Mouse (Mus musculus) hindbrain, embryonic 16.5 days (tissue): Measurements from ENCODE around the gene G6pc3. TPM values are rescaled to one million over a fixed set of nuclear protein-coding genes. Genes with fewer than 3 reads are reported as not detected.
A peak's percentile ranks its signal among the peaks of the same experiment; 100 is the strongest.

Experiments used
- ATAC-seq: fragments of 200-750 bp; cut with Nextera tagmentation; 2 replicates; pipeline ENCODE4 v1.8.0; 2017; ENCODE audit warnings: moderate TSS enrichment, moderate library complexity
- H3K27ac ChIP-seq: fragments of 300-500 bp; sonication (generic); 2 replicates; pipeline ENCODE4 v1.5.1; 2014; ENCODE audit warnings: low read depth, mild to moderate bottlenecking, control low read depth, low read length, moderate library complexity
- H3K27me3 ChIP-seq: fragments of 300-500 bp; sonication (generic); replicated peaks from 2 replicates; pipeline ENCODE4 v1.6.1; 2014; ENCODE audit warnings: low read length; ENCODE audit not compliant: control insufficient read depth, insufficient read depth
- H3K36me3 ChIP-seq: fragments of 300-500 bp; sonication (generic); 2 replicates; pipeline ENCODE4 v1.6.1; 2014; ENCODE audit warnings: mild to moderate bottlenecking, low read length, moderate library complexity, mixed read lengths; ENCODE audit not compliant: control insufficient read depth, insufficient read depth
- H3K4me1 ChIP-seq: fragments of 300-500 bp; sonication (generic); 2 replicates; pipeline ENCODE4 v1.6.1; 2014; ENCODE audit warnings: low read depth, low read length; ENCODE audit not compliant: control insufficient read depth, insufficient read depth
- H3K4me2 ChIP-seq: fragments of 300-500 bp; sonication (generic); 2 replicates; pipeline ENCODE4 v1.6.1; 2014; ENCODE audit warnings: mild to moderate bottlenecking, low read length, control low read depth, moderate library complexity
- H3K4me3 ChIP-seq: fragments of 300-500 bp; sonication (generic); 2 replicates; pipeline ENCODE4 v1.5.1; 2014; ENCODE audit warnings: mild to moderate bottlenecking, low read length, control low read depth, moderate library complexity
- H3K9ac ChIP-seq: fragments of 300-500 bp; sonication (generic); 2 replicates; pipeline ENCODE4 v1.6.1; 2014; ENCODE audit warnings: low read depth, mild to moderate bottlenecking, control low read depth, low read length, moderate library complexity
- H3K9me3 ChIP-seq: fragments of 300-500 bp; sonication (generic); 2 replicates; pipeline ENCODE4 v1.6.1; 2014; ENCODE audit warnings: mild to moderate bottlenecking, low read length, moderate library complexity; ENCODE audit not compliant: control insufficient read depth
- WGBS: fragments of 180-500 bp; shearing (Covaris S2); extraction: QIAGEN DNeasy Blood & Tissue Kit; methylation state at CpG from one replicate; pipeline ENCODE4 v1.1.7; 2014; 5-methylcytosine and 5-hydroxymethylcytosine counted together
- polyA plus RNA-seq: library from polyadenylated mRNA; unstranded; fragments of >200 nt; fragmentation: Nextera tagmentation; extraction: Ambion mirVana; gene quantifications from 2 replicates; pipeline ENCODE4 v1.2.1, GENCODE M21; 2015

G6pc3 gene
- polyA plus RNA-seq, 1 experiment from 2014 or later: 45.9 TPM

DNA sequence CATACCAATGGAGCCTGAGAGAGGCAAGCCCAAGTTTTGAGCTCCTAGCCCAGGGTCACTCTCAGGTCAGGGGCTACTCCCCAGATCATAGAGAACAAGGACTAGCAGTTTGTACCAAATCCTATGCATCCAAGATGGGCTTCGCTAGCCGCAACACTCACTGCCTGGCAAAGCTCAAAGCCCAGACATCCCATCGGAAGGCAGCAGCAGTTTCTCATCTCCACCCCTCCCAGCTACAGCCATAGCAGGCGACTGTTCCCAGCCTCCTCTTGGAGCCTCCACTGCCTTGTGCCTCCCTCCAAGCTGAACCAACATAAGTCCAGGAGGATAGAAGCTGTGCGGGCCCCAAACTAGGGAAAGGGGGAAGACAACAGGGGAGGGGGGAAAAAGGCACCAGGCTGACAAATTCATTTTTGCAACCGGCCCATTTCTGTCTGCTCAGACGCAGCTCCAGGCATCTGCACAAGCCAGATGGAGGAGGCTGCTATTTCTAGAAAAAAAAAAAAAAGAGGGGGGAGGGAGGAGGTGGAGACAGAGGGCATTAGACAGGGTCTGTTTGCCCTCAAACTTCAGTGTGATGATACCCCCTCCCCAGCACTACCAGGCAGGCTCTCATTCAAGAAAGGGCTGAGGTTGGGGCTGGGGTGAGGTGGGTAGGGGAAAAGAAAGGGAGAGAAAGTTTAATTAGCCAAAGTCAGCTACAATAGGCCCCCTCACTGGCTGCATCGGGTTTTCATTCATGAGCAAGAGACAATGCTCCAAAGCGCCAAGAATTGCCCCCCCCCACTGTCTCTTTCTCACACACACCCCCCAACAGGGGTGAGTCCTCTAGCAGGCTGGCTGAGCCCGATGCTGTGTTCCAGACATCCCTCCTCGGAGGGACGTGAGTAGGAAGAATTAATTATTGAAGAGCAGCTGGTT lies 38.1 kb downstream of the G6pc3 start:
- H3K4me1 ChIP-seq: peaks cover 49% of the 10 kb centered on the region
- H3K4me3 ChIP-seq: peak overlapping the region; percentile 84
- 7% methylated on average over 12 of the region's 12 CpGs for WGBS
- ATAC-seq: peak; percentile 9; the same call in 1 of the 2 replicates
- peak overlapping the region; percentile 58 for H3K9ac ChIP-seq
- H3K9me3 ChIP-seq: no peaks in the 10 kb centered on the region
- no peaks in the 10 kb centered on the region for H3K36me3 ChIP-seq
- H3K27me3 ChIP-seq: no peaks in the 10 kb centered on the region
- H3K4me2 ChIP-seq: peak overlapping the region; percentile 63
- peak overlapping the region; percentile 4; the same call in 1 of the 2 replicates for H3K27ac ChIP-seq

DNA sequence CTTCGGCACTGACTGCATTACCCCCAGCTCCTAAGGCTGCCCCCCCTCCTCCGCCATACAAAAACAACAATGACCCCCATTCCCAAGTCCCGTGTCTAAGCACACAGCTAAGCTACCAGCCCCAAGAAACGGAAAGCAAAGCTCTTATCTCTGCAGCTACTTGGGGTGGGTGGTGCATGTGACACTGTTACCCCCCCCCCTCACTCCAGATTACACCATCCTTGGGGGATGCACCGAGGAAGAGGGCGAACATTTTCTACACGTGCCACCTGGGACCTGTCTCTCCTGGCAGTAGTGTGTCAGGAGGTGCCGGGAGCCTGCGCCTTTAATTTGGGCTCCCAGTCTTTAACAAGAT lies 38.7 kb downstream of the G6pc3 start:
- no peaks in the 10 kb centered on the region for H3K27me3 ChIP-seq
- peak overlapping the region; percentile 63 for H3K4me2 ChIP-seq
- 8% methylated on average over 9 of the region's 9 CpGs for WGBS
- no peaks in the 10 kb centered on the region for H3K36me3 ChIP-seq
- H3K9me3 ChIP-seq: no peaks in the 10 kb centered on the region
- peak overlapping the region; percentile 58 for H3K9ac ChIP-seq
- 0 out of 2 replicates have a peak, but pooled peaks have one; percentile 1 for ATAC-seq
- H3K4me1 ChIP-seq: peaks cover 49% of the 10 kb centered on the region
- peak overlapping the region; percentile 9; the same call in 1 of the 2 replicates for H3K27ac ChIP-seq
- peak overlapping the region; percentile 84 for H3K4me3 ChIP-seq

DNA sequence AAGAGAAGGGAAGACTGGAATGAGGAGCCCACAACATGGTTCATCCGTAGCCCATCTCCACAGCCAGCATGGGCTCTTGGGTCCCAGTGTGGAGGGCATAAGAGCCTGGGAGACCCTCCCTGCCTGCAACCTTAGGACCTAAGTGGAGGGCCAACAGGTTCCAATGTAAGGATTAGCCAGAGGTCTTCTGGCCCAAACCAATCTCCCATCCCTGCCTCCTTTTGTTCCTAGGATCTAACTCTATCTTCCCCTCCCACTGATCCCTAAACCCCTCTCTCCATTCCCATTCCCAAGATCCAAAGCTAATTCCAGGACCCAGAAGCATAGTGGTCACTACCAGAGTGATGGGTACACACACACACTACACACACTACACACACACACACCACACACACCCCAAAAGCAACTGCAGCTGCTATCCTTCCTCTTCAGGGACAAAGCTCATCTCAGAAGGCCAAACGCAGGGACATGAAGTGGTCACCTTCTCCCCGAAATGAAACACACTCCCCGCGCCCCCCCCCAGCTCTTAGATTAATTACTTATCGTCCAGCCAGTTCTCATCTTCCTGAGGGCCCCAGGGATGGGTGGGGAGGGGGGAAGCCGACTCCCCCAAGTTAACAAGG lies 39.3 kb downstream of the G6pc3 start:
- peak overlapping the region; percentile 63 for H3K4me2 ChIP-seq
- no peak for ATAC-seq
- no peaks in the 10 kb centered on the region for H3K9me3 ChIP-seq
- no peaks in the 10 kb centered on the region for H3K36me3 ChIP-seq
- 8% methylated on average over 7 of the region's 7 CpGs for WGBS
- peak overlapping the region; percentile 84 for H3K4me3 ChIP-seq
- peaks cover 44% of the 10 kb centered on the region for H3K4me1 ChIP-seq
- peak overlapping the region; percentile 90 for H3K27ac ChIP-seq
- H3K9ac ChIP-seq: peak overlapping the region; percentile 94
- no peaks in the 10 kb centered on the region for H3K27me3 ChIP-seq

DNA sequence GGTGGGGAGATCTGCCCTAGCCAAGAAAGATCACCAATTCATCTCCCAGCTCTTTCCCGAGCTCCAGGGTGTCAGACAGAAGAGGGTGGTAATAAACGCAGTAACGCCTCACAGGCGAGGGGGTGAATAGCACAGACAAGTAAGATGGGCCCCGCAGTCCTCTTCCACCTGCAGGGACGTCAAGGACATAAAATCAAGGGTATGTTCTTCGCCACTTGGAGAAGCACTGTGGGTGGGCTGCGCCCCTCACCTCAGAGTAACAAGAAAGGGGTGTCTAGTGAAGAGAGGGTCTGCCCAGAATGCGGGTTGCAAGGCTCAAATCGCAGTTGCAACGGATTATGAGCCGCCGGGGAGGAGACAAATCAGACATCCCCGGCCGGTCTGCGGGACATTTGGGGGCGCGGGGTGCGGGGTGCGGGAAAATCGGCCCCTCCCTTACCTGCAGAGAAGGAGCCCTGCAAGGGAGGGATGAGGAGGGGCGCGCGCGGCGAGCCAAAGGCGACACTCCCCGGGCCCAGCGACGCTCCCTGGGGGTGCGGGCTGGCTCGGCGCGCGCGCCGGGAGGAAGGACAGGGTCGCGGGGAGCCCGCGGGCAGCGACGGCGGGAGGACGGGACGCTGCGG lies 40.0 kb downstream of the G6pc3 start:
- H3K27me3 ChIP-seq: no peaks in the 10 kb centered on the region
- H3K4me1 ChIP-seq: peaks cover 41% of the 10 kb centered on the region
- H3K4me3 ChIP-seq: peak overlapping the region; percentile 84
- peak overlapping the region; percentile 63 for H3K4me2 ChIP-seq
- peak; percentile 35; the same call in 1 of the 2 replicates for ATAC-seq
- H3K9me3 ChIP-seq: no peaks in the 10 kb centered on the region
- H3K36me3 ChIP-seq: no peaks in the 10 kb centered on the region
- H3K27ac ChIP-seq: peak overlapping the region; percentile 90
- 1% methylated on average over 28 of the region's 47 CpGs for WGBS
- peak overlapping the region; percentile 94 for H3K9ac ChIP-seq

DNA sequence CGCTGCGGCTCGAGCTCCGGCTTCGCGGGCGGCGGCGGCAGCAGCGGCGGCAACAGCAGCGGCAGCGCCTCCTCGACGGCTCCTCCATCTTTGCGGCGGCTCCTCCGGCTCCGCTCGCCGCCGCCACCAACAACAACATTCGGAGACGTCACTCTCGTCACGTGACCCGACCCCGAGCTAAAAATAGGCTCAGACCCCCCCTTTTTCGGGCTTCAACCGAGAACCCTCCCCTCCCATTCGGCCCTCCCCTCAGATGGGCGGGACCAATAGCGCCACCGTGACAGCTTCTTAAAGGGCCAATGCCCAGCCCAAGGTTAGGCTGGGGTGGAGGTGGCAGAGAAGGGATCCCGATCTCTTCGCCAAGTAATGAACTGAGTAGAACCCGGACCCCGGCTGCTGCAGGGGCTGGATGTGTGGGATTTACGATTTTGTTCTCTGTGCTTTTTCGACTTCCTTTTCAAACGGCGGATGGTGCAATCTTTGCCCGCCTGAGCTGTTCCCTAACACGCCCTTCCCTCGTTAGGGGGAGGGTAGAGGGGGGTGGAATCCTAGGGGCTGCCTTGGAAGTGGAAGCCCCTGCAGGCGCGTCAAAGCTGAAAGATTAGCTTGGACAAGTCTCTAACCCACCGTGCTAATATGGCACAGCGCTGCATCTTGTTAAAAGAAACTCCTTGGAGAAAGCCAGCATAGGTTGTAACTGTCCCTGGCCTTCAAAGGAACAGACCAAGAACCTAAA lies 40.8 kb downstream of the G6pc3 start, which contains the start of gene Hdac5:
Hdac5 (minus strand) TSS at position 161 of the 736 bp plus-strand sequence.
- peak within 1 kb of the TSS; percentile 90 for H3K27ac ChIP-seq
- no peaks in the 10 kb centered on the region for H3K9me3 ChIP-seq
- under 1% methylated on average over 49 of the region's 49 CpGs for WGBS
- ATAC-seq: peak; percentile 92
- H3K4me3 ChIP-seq: peak within 1 kb of the TSS; percentile 84
- H3K4me2 ChIP-seq: peak within 1 kb of the TSS; percentile 63
- H3K27me3 ChIP-seq: no peaks in the 10 kb centered on the region
- no peaks in the 10 kb centered on the region for H3K36me3 ChIP-seq
- H3K9ac ChIP-seq: peak within 1 kb of the TSS; percentile 94
- H3K4me1 ChIP-seq: peaks cover 34% of the 10 kb centered on the region

DNA sequence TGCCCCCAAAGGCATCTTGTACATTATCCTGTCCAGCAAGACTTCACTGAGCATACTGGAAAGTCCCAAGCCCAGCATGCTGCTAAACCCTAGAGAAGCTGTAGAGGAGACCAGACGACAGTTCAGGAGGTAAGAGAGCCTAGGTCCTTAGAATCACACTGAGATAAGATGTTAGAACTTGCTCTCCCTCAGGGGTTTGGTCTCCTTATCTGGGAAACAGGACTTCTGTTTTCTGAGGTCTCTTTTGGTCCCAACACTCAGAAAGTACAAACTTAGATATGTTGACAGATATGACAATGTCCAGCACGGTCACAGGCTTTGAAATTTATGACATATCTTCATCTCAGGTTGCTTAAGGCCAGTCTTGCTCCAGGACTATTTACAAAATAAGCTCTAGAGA lies 46.6 kb downstream of the G6pc3 start:
- WGBS: 81% methylated on average over 2 of the region's 2 CpGs
- H3K27ac ChIP-seq: no peak overlapping the region
- H3K27me3 ChIP-seq: no peaks in the 10 kb centered on the region
- H3K4me1 ChIP-seq: no peaks in the 10 kb centered on the region
- no peak for ATAC-seq
- H3K4me2 ChIP-seq: no peak overlapping the region
- no peaks in the 10 kb centered on the region for H3K9me3 ChIP-seq
- no peaks in the 10 kb centered on the region for H3K36me3 ChIP-seq
- H3K4me3 ChIP-seq: no peak overlapping the region
- H3K9ac ChIP-seq: no peak overlapping the region

DNA sequence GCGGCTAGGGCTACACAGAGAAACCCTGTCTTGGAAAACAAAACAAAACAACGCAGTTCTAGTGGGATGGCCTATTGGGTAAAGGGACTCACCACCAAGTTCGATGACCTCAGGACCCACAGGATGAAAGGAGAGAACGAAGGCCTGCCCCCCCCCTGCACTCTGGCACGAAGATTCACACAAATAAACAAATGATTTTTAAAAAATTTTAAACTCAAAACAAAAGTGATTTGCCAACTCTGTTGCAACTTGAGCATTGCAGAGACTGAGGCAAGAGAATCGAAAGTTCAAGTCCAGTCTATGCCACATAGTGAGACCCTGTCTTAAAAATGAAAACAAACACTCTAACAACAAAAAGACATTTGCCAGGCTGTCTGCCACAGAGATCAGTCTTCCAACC lies 51.2 kb downstream of the G6pc3 start:
- no peak for ATAC-seq
- Histone ChIP-seq H3K36me3 (no peaks in the 10 kb centered on the region), H3K9me3 (no peaks in the 10 kb centered on the region), H3K9ac (no peak overlapping the region), H3K4me2 (no peak overlapping the region), H3K27ac (no peak overlapping the region), H3K27me3 (no peaks in the 10 kb centered on the region), H3K4me3 (no peak overlapping the region), H3K4me1 (peaks cover 11% of the 10 kb centered on the region)
- 90% methylated on average over 6 of the region's 6 CpGs for WGBS

DNA sequence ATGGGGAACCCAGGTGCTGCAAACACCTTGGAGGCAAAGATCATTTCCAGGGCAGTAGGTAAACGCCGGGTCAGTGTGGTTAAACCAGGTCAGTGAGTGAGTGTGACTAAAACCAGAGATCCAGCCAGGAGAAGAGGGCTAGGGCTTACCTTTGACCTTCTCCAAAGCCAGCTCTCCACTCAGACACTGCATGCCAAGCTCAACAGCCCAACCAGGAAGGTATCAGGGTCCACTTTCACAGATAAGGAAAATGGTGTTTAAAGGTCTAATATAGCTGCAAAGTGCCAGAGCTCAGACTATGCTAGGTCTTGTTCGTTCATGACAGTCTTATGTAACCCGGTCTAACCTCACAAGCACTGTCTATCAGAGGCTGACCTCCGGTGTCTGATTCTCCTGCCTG lies 51.8 kb downstream of the G6pc3 start:
- Histone ChIP-seq H3K4me2 (no peak overlapping the region), H3K27me3 (no peaks in the 10 kb centered on the region), H3K27ac (no peak overlapping the region), H3K9me3 (no peaks in the 10 kb centered on the region), H3K4me3 (no peak overlapping the region), H3K4me1 (peaks cover 14% of the 10 kb centered on the region), H3K9ac (no peak overlapping the region), H3K36me3 (no peaks in the 10 kb centered on the region)
- no peak for ATAC-seq
- WGBS: 85% methylated on average over 5 of the region's 5 CpGs
